Mouse (Mus musculus) left cerebral cortex, adult 11 months (tissue): Measurements from ENCODE around the gene Scaf4.
A peak's percentile ranks its signal among the peaks of the same experiment; 100 is the strongest.
"Not testable (repeated sequence)": the region's sequence is repeated elsewhere in the genome, so short reads cannot be mapped to it uniquely, and the experiment has no call there.

ENCODE experiments used
- DNase-seq: peaks from one replicate; pipeline ENCODE4 v3.0.0; 2022; ENCODE audit warnings: low spot score

Scaf4 gene

DNA sequence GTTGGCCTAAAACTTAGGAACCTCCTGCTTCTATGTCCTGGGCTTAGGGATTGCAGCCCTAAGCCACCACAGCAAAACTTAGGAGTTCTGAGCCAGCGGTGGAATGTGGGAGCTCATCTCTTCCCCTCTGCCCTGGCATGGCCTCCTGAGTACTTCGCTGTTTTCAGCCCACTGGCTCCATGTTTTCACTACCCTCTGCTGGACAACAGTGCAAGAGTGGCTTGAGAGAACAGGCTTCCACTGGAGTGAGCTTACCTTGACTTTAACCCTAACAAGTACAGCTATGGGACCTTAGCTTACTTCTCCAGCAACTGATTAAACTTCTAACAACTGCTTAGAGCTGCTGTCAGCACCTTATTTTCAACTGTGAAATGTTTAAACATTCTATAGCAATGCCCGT lies 49.1 kb downstream of the Scaf4 start:
- DNase-seq = no peak

DNA sequence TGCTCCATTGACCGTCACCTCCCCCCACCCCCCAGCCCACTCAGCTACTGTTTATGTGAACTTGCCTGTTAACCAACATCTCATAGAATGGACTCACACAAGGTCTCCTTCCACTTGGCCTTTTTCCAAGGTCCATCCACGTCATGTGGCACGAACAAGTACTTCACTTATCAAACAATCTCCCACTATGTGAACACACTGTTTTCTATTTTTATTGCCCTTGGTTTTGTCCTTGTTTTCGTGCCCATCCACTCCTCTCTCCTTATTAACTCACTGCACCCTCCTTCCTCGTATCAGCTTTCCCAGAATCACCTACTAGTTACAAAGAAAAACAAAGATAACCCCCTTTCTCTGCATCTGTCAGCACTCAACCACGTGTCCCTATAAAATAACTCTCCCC lies 49.7 kb downstream of the Scaf4 start:
- DNase-seq = no peak

DNA sequence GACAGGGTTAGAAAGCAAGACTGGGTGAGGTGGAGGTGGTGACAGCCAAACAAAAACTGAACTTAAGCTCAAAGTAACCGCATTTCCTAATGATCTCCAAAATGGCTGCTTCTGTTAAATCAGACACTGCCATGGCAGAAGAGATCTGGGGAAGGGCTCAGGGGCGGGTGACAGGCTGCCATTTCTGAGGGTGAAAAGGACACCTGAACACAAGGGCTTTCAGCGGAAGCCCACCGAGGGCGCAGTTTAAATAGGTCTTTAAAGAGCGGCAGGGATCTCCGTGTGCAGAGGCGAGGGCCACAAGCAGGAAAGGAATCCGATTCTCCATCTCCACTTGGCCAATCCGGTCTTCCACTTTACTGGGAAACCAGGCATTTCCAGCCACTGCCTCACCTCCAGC lies 50.6 kb downstream of the Scaf4 start:
- DNase-seq = no peak

DNA sequence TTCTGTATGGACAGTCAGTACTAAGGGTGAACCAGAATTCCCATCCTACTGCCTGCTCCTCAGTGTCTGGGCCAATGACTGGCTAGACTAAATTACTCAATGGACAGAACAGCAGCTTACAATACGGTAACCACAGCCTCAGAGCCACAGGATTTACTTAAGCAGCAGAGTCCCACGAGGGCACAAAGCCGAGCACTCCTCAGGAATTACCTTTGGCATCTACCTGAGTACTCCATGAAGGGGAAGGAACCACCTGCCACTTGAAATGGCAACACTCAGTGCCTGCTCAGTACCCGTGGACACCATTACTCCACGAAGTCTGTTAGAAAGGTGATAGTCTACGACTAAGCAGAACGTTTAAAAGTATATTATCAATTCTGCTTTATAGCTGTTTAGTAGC lies 53.0 kb downstream of the Scaf4 start:
- DNase-seq = no peak

DNA sequence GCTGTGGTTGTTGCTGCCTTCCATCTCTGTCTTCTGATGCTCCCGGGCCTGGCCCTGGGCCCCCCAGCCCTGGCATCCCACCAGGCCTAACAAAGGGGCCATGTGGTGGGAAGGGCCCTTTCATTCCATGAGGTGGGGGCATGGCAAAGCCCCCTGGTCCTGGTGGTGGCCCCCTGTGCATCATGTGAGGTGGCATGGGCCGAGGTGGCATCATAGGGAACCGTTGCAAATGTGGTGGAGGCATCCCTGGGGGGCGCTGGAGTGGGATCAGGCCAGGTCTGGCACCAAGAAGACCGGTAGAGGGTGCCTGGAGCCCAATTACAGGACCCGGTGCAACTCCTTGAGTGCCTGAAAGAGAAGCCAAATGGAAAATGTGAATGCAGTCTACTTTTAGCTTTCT lies 54.4 kb downstream of the Scaf4 start:
- DNase-seq = no peak

DNA sequence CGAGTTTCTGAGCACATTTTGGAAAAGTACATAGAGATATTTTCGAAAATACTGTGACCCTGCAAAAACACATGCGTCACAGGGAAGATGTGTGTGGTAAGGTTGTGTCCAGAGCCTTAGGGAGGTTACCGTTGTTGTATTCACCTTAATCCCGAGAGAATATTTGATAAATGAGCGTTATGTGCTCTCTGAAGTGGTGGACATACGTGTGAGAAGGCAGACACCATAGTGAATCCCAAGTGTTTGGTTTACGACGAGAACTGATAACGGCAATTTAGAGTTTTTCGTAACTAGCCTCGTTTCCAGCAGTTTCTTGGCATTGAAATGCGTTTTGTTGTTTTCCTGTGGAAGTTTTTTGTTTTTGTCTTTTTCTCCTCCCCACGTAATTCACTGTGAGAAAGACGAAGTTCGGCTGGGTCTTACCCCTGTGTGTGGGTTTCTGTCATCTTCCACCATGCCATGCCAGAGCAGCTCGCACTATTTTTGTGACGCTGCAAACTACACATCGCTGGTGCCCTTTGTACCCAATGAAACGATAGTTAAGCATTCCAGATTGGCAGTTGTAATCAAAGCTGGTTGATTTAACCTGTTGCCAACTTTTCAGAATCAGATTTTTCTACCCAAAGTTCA lies 62.7 kb downstream of the Scaf4 start:
- DNase-seq = no peak

DNA sequence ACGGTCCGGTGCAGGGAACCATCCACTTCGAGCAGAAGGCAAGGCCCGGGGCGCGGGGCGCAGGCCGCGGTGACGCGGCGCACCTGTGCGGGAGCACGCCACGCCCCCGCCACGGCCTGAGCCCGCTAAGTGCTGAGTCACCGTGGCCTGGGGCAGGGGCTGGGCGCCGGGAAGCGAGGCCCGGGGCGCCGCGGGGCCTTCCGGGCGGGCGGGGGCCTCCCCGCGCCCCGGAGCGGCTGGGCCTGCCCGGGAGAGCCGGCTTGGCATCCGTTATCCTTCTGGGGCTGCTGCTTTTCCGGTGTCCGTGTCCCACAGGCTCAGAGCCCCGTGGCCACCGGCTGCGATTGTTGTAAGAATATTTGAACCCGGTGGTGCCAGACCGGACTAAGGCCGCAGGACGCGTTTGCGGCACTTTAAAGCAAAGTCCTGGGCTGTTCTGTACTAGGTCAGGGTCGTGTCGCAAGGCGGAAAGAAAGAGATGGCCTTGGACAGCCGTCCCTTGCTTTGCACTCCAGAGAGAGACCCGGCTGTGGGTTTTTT lies 63.3 kb downstream of the Scaf4 start:
- DNase-seq = peak; percentile 30

DNA sequence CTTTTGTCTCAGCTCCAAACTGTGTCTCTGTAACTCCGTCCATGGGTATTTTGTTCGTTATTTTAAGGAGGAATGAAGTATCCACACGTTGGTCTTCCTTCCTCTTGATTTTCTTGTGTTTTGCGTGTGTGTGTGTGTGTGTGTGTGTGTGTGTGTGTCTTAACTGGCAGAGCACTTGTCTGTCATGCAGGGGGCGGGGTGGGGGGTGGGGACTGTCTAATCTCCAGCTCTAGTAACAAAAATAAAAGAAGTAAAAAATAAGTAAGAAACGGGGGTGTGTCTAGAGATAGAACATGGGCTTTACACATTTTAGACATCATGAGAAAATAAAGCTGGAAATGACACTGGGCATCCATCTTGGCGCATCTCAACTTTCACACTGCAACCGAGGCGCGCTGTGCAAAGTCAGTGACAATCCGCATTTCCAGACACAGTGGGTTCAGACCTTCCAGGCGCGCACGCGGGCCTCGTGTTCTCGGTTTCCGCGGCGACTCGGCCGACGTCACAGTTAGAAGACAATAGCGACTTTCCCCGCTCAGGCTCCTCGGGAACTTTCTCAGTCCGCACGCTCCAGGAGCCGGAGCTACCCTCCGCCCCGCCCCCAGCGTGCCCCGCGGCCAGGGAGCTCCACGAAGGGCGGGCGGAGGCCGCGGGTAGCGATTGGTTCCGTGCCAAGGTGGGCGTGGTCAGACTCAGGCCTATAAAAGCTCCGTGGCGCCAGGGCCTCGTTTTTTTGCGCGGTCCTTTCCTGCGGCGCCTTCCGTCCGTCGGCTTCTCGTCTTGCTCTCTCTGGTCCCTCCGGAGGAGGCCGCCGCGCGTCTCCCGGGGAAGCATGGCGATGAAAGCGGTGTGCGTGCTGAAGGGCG lies 64.0 kb downstream of the Scaf4 start, which contains the start of gene Sod1:
Gene Sod1, plus strand, starts transcription at position 729 of the 866 bp plus-strand sequence.
- DNase-seq = peak; percentile 82

DNA sequence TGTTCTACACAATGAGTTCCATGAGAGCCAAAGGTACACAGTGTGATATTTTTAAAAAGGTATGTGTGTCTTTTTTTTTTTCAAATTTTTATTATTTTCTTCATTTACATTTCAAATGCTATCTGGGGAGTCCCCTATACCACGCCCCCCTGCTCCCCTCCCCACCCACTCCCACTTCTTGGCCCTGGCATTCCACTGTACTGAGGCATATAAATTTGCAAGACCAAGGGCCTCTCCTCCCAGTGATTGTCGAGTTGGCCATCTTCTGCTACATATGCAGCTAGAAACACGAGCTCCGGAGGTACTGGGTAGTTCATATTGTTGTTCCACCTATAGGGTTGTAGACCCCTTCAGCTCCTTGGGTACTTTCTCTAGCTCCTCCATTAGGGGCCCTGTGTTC lies 64.9 kb downstream of the Scaf4 start:
- not testable (repeated sequence) for DNase-seq

DNA sequence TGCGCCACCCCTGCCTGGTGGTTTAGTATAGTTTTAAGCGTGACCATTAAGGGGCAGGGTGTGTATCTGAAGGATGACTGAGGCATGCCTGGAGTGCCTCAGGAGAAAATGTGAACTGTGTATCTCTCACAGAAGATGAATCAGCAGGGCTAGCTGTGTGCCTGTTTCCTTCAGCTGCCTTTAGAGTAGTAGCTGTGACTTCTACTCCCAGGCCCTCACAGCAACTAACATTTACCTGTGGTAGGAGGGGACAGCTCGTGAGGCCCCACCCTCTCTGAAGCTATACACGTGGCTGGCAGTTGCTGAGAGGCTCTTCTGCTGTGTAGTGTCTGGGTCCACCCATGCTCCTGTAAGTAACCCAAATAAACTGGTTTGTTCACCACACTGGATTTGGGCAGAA lies 66.4 kb downstream of the Scaf4 start:
- no peak for DNase-seq

DNA sequence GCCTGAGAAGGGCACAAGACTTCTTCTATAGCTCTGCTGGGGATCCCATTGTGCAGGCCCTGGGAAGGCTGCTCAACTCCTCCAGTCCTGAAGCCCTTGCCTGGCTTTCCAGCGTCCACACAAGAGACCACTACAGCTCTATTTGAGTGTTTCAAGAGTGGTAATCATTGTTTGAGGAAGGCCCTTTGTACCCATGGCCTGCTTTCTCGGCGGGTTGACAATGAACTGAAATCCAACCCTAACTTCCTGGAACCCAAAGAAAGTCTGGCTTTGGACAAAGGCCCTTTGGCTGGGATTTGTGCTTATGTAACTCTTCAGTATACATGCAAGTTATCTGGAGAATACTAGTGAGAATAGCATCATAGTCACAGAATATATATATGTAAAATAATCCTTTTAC lies 66.9 kb downstream of the Scaf4 start:
- DNase-seq = no peak

DNA sequence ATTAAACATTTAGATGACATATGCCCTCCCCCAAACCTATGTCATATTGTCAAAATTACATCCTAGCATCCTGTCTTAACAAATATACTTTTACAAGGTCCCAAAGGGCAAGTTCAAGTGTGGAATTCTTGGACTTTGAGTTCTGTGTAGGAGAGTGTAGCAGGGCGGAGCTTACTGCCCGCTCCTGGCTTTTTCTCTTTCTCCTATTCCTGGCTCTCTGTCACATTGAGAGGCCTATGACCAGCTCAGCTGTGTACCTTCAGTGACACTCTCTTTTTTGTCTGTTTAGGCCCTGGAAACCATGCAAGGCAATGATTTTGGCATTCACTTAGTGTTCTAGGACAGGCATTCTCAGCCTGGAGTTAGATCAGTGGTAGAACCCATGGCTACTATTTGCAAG lies 67.9 kb downstream of the Scaf4 start:
- no peak for DNase-seq

DNA sequence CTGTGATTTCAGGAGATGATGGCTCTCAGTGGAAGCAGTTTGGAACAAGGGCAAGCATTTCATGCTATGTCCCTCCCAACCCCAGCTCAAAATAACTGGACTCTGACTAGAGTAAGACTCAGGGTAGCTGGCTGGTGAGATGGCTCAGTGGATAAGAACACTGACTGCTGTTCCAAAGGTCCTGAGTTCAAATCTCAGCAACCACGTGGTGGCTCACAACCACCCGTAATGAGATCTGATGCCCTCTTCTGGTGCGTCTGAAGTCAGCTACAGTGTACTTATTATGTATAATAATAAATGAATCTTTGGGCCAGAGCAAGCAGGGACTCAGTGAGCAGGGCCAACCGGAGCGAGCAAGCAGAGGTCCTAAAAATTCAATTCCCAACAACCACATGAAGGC lies 68.4 kb downstream of the Scaf4 start:
- DNase-seq = not testable (repeated sequence)

DNA sequence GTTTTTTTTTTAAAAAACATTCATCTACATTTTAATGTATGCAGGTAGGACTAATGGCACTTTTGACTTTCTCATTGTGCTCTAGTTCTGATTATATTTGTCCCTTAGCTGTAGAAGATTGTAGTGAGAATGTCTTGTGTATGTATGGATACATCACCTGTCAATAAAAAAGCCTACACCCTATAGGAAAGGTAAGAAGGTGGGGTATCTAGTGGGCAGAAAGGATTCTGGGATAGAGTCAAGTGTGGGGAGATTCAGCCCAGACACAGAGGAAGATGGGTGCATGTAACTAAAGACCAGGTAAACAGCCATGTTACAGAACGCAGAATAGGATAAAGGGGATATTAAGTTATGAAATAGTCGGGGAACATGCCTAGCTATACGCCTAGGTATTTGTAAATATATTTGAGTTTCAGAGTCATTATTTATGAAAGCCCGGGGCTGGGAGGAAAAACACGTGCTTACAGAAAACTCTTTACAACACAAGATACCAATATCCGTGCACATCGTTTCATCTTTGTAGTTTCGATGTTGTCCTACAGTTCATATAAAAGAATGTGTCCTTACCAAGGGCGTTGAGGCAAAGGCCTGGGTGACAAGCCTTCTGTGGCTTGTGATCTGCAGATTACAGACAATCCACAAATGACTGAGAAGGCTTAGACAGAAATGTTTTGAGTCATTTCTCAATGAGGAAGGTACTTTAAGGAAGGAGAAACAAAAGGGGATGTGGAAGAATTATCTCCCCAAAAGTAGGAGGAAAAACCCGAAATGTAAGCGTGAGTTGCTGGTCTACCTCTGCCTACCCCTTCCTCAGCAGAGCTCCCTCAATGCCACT lies 69.4 kb downstream of the Scaf4 start:
- DNase-seq = no peak

DNA sequence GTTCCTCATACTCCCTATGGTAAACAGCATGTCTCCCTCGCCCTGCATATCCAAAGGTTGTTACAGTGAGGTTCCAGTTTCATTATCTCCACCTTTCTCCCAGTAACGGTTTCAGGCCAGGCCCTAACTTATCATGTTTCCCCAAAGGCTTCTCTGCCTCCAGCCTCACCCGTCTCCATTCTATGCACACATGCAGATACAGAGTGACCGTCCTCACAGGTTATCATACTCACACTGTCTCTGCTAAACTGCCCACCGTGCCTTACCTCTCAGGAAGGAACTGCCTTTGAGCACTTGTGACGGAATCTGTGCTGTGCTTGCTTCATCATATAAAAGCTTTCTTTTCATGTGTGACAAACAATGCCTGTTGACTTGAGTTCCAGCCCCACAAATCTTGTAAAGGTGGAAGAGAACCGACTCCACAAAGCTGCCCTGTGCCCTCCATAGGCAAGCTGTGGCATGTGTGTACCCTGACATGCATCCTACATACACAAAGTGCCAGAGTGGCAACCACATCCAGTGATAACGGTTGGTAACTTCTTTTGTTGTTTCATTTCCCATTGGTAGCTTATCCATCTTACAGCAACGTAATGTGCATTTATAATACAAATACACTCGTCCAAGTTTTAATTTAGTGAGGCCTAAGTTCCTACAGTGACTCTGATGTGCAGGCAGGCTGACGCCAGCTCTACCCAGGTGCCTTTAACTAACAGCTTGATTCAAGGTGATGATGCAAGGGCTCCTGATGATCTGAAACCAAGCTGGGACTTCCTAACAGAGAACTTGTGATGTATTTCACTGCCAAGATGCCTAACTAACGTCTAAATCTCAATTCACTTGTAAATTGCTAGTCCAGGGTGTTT lies 70.6 kb downstream of the Scaf4 start:
- no peak for DNase-seq

DNA sequence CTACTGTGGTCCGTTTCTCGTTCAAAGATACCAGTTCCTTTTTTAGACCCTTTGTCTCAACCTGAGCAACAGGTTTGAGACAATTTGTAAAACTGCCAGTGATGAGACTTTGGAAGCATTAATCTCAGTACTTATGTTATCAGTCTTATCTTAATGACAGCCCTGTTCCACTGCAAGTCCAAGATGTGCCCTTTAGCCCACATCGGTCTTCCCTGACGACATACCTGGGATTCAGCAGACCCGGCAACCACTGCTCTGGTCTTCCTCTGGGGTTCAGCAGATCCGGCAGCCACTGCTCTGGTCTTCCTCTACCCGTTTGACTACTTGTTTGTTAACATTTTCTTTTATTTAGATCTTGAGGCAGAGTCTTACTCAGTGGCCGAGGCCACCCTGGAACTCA lies 72.5 kb downstream of the Scaf4 start:
- DNase-seq = no peak

DNA sequence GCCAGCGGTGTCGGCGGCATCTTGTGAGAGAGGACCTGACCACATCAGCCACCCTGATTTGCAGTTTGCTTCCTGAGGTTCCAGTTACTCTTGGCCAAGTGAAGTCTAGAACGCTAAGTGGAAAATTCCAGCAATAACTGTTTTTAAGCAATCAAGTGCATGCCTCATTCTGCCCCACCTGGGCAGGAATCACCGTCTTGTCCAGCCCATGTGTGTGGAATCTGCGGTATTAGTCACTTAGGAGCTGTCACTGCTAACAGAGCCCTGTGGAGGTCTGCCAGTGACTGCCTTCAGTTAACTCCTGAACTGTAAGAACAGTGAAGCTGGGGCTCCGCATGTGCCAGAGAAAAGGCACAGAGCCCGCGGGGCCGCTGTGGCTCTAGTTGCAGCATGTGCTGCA lies 73.6 kb downstream of the Scaf4 start:
- no peak for DNase-seq

DNA sequence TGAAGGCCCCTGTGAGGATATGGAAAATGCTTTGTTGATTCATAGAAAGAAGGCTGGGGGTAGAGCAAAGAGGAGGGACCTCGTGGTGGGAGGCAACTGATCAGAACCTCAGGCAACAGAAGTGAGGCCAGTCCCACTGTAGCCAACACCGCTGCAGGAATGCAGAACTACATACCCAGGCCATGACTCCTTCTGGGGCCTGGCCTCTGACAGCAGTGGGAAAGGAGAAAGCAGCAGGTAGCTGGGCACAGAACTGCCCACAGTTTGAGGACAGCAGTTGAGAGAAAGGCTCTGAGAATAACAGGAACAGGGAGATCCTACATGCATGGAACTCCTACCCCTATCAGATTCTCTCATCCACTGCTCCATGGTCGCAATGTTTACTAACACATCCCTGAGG lies 75.3 kb downstream of the Scaf4 start:
- DNase-seq = no peak

DNA sequence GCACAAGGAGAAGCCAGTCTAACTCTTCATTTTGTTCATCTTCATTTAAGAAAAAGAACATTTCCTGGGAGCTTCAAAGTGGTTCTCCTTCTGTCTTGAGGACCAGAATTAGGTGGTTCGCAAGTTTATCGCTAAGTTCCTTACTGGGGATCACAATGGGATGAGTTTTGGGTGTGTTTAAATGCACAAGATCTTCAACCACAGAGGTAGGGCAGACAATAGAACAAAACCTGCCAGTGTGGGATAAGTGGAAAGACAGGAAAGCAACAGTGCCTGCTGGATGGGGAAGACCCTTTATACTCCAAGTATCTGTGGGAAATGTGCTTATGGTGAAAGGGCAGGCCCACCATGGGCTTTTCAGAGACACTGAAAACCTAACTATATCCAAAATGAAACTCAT lies 79.4 kb downstream of the Scaf4 start:
- no peak for DNase-seq

DNA sequence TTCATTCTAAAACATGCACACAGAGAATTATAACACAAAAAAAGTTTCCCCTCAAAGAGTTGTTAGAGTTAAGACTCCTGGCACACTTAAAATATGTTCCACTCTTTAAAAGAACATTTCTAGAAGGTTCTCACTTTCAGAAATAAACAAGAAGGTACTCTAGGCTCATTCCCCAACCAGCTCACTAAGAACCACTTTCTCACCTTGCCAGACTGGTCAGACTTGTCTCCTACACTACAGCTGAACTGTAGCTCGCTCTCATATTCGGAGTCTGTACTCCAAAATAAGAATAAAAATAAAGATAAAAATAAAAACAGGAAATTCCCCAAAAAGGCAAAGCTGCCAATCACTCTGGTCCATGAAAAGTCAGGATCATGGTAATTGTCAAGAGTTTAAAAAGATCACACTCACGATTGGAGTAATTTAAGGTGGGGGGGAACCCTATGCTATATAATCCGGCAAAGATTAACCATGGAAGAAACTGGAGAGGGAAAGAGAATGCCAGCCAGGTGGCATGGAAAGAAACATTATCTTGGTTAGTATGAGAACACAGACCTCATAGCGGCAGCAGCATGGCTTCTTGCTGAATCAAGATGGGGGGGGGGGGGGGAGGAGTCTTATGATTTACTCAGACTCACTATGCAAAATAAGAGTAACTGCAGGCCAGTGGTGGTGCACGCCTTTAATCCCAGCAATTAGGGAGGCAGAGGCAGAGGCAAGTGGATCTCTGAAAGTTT lies 80.9 kb downstream of the Scaf4 start:
- no peak for DNase-seq

DNA sequence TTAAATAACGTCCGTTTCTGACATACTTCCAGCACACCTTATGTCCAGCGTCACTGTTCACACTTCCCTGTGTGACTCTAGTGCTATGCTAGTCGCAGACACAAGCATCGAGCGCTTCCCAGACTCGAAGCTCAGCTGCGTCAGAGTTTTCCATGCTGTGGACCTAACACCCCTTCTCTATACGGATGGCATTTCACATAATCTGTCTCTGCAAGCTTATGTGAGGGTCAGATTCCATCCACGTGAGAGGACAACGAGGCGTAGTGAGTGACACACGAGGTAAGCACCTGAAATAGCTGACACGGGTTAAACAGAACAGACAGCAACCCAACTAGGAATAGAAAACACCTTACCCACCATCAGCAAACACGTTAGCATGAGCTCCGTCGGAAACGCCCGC lies 82.2 kb downstream of the Scaf4 start:
- no peak for DNase-seq
